ENCODE assay signal across 8 mouse cellular contexts in genomic region chr4:88867366-88867925, GRCm38 (mm10). TPM values are rescaled to one million over a fixed set of nuclear protein-coding genes. Genes with fewer than 3 reads are reported as not detected.
DNase-seq lines count a peak whose midpoint lies in the region; ATAC-seq lines count a peak whose summit lies in the region.

No protein-coding gene starts in this region.

- H3K4me3 ChIP-seq in hindbrain, embryonic 14.5 days (replicated peaks; ENCODE audit: low read length): peak overlapping the region; percentile 44

- H3K4me1 ChIP-seq in hindbrain, embryonic 14.5 days (replicated peaks; ENCODE audit: control insufficient read depth, insufficient read depth, low read length): 0 out of 2 replicates have a peak, but pooled peaks cover 3% of the 10 kb centered on the region

- H3K27ac ChIP-seq in hindbrain, embryonic 14.5 days: no peak overlapping the region; the same call in 1 of the 2 replicates

- H3K27me3 ChIP-seq in hindbrain, embryonic 14.5 days (ENCODE audit: control insufficient read depth, insufficient read depth, low read length): no peaks in the 10 kb centered on the region

- no peaks in the 10 kb centered on the region for H3K36me3 ChIP-seq in hindbrain, embryonic 14.5 days (replicated peaks; ENCODE audit: control insufficient read depth, insufficient read depth)

- no peaks in the 10 kb centered on the region for H3K9me3 ChIP-seq in hindbrain, embryonic 14.5 days (ENCODE audit: control insufficient read depth, low read length)

- peak overlapping the region; percentile 58; the same call in 1 of the 2 replicates for H3K9ac ChIP-seq in hindbrain, embryonic 14.5 days

- peak overlapping the region; percentile 96 for H3K4me2 ChIP-seq in hindbrain, embryonic 14.5 days (replicated peaks)

- peak; percentile 84 for DNase-seq in T-cell, adult 2 months (ENCODE audit: low spot score)
- peak; percentile 75 to 82 for DNase-seq in cerebellum, postnatal 25 days
- peak; percentile 58 to 72 for DNase-seq in frontal cortex, postnatal 25 days (ENCODE audit: low spot score in 2 of 2)
- peak; percentile 82 for DNase-seq in hindbrain, embryonic 14.5 days (ENCODE audit: low spot score)
- DNase-seq in layer of hippocampus, postnatal 36 days: peak; percentile 66 to 73
- peak; percentile 71 to 85 for DNase-seq in lung, postnatal 4 days
- peak; percentile 88 for DNase-seq in retina, postnatal 1 day
- DNase-seq in thymus, postnatal 4 days: peak; percentile 90

- ATAC-seq in hindbrain, embryonic 14.5 days (ENCODE audit: low FRiP score): peak; percentile 72; the same call in 1 of the 2 replicates

- WGBS in hindbrain, embryonic 14.5 days: 0% methylated on average over 8 of the region's 8 CpGs

RNA-seq across cellular contexts. Expression of gene Ifne, which starts 12.6 kb away (rescaled TPM):
- not detected in 2 replicates for polyA plus RNA-seq in hindbrain, embryonic 14.5 days (2014; fragmentation: Nextera tagmentation; extraction: Ambion mirVana)
- not detected for total RNA-seq in layer of hippocampus, postnatal 36 days (2021)

RNA-seq across cellular contexts. Expression of gene Ifna1, which starts 17.6 kb away (rescaled TPM):
- not detected in 2 replicates for polyA plus RNA-seq in hindbrain, embryonic 14.5 days (2014; fragmentation: Nextera tagmentation; extraction: Ambion mirVana)
- total RNA-seq in layer of hippocampus, postnatal 36 days (2021): not detected

RNA-seq across cellular contexts. Expression of gene Ifna4, which starts 25.8 kb away (rescaled TPM):
- not detected in 2 replicates for polyA plus RNA-seq in hindbrain, embryonic 14.5 days (2014; fragmentation: Nextera tagmentation; extraction: Ambion mirVana)
- total RNA-seq in layer of hippocampus, postnatal 36 days (2021): not detected

RNA-seq across cellular contexts. Expression of gene Ifna5, which starts 32.1 kb away (rescaled TPM):
- not detected in 2 replicates for polyA plus RNA-seq in hindbrain, embryonic 14.5 days (2014; fragmentation: Nextera tagmentation; extraction: Ambion mirVana)
- not detected for total RNA-seq in layer of hippocampus, postnatal 36 days (2021)

RNA-seq across cellular contexts. Expression of gene Ifna6, which starts 40.2 kb away (rescaled TPM):
- polyA plus RNA-seq in hindbrain, embryonic 14.5 days (2014; fragmentation: Nextera tagmentation; extraction: Ambion mirVana): not detected in 2 replicates
- total RNA-seq in layer of hippocampus, postnatal 36 days (2021): not detected
